8 mouse cellular contexts compared by ENCODE assay signal in genomic region chr12:71830607-71831257, GRCm38 (mm10). TPM values are rescaled to one million over a fixed set of nuclear protein-coding genes. Genes with fewer than 3 reads are reported as not detected.
A peak's percentile ranks its signal among the peaks of the same experiment; 100 is the strongest.
DNase-seq lines count a peak whose midpoint lies in the region; ATAC-seq lines count a peak whose summit lies in the region.

Gene Daam1 (plus strand): TSS chr12:71831078.

- H3K36me3 ChIP-seq in lung, embryonic 16.5 days (ENCODE audit: control insufficient read depth, insufficient read depth, low read length): no peaks in the 10 kb centered on the region

- H3K27ac ChIP-seq in lung, embryonic 16.5 days (ENCODE audit: low read length): peak within 1 kb of the TSS; percentile 94

- 0% methylated on average over 35 of the region's 35 CpGs for WGBS in lung, embryonic 16.5 days

- no peaks in the 10 kb centered on the region for H3K27me3 ChIP-seq in lung, embryonic 16.5 days (ENCODE audit: control insufficient read depth, insufficient read depth, low read depth, low read length)

- H3K4me2 ChIP-seq in lung, embryonic 16.5 days (ENCODE audit: low read depth, low read length): peak within 1 kb of the TSS; percentile 93

- DNase-seq in MEL-GATA-1-ER (ENCODE audit: extremely low read depth, low read depth): peak; percentile 99
- DNase-seq in cerebellum, adult 8-10 months: peak; percentile 93
- DNase-seq in forelimb bud, embryonic 11.5 days (ENCODE audit: low read depth, low spot score): peak; percentile 98
- peak; percentile 97 for DNase-seq in layer of hippocampus, adult 9-10 months (ENCODE audit: low spot score)
- DNase-seq in ovary, postnatal 10 days (ENCODE audit: low spot score): peak; percentile 67
- DNase-seq in thymus, postnatal 10 days (ENCODE audit: low spot score in 2 of 2): peak; percentile 82 to 87

- peak; percentile 97 to 99 for ATAC-seq in hematopoietic stem cell, adult 5-6 weeks (replicated peaks in 1 of 2; ENCODE audit: insufficient read depth in 1 of 2, low FRiP score in 2 of 2, low TSS enrichment in 1 of 2, low read depth in 1 of 2, poor library complexity in 2 of 2, severe bottlenecking in 2 of 2)
- peak; percentile 99 for ATAC-seq in lung, embryonic 16.5 days (ENCODE audit: low read depth)

- no peaks in the 10 kb centered on the region for H3K9me3 ChIP-seq in lung, embryonic 16.5 days (ENCODE audit: control insufficient read depth, low read length)

- H3K9ac ChIP-seq in lung, embryonic 16.5 days (ENCODE audit: low read length): peak within 1 kb of the TSS; percentile 90

- peak within 1 kb of the TSS; percentile 92 for H3K4me3 ChIP-seq in lung, embryonic 16.5 days (ENCODE audit: low read length)

- peaks cover 26% of the 10 kb centered on the region for H3K4me1 ChIP-seq in lung, embryonic 16.5 days (replicated peaks; ENCODE audit: control insufficient read depth, insufficient read depth, low read length)

RNA-seq across cellular contexts. Expression of gene Daam1, which starts in this region (rescaled TPM):
- 8.4 and 11.7 TPM in 2 replicates for total RNA-seq in hematopoietic stem cell, adult 5-6 weeks (2017)
- 16.0 TPM in 2 replicates for polyA plus RNA-seq in lung, embryonic 16.5 days (2015; fragmentation: Nextera tagmentation; extraction: Ambion mirVana)

Comparison
In these comparisons a context has a peak if more than half of its experiments do, and no peak if none do; other contexts are left out.
1. Peak in every context shown above with its lines: DNase-seq, ATAC-seq, H3K4me3 ChIP-seq and H3K27ac ChIP-seq.